ENCODE assay signal across 12 mouse cellular contexts in genomic region chr2:158222664-158223063, GRCm38 (mm10). TPM values are rescaled to one million over a fixed set of nuclear protein-coding genes. Genes with fewer than 3 reads are reported as not detected.
A peak's percentile ranks its signal among the peaks of the same experiment; 100 is the strongest.
DNase-seq lines count a peak whose midpoint lies in the region; ATAC-seq lines count a peak whose summit lies in the region.
"Had no signal": no experiment of that assay in that cellular context is flagged by ENCODE, and none has a peak within 500 bp of the region (broad histone marks: within the 10 kb centered on the region; RNA-seq: fewer than 3 reads in every experiment).

No protein-coding gene starts in this region.

- ATAC-seq in embryonic facial prominence, embryonic 13.5 days (ENCODE audit: insufficient number of reproducible peaks, insufficient read depth, low FRiP score, low TSS enrichment, low read depth), result peak; percentile 66; the same call in 1 of the 2 replicates
- ATAC-seq in heart, embryonic 13.5 days (ENCODE audit: extremely low read depth, insufficient number of reproducible peaks, low FRiP score, low TSS enrichment), result no peak
- ATAC-seq in activated CD4-positive, CD25-positive, alpha-beta regulatory T cell, adult 4 months, result no peak
- ATAC-seq in megakaryocyte, adult 5-6 weeks (ENCODE audit: poor library complexity, severe bottlenecking), result no peak

- DNase-seq in kidney, postnatal 10 days, result peak; percentile 67
- DNase-seq in kidney, adult 18-20 months, result no peak
- DNase-seq in MN1 (ENCODE audit: low spot score), result peak; percentile 26
- DNase-seq: adrenal gland, postnatal 10 days; cerebellum, adult 11 months; thymus, adult 18-20 months had no signal

- H3K4me2 ChIP-seq in embryonic facial prominence, embryonic 13.5 days, result no peak overlapping the region
- no peak overlapping the region for H3K4me2 ChIP-seq in heart, embryonic 13.5 days

- 42% methylated on average over 4 of the region's 4 CpGs for WGBS in embryonic facial prominence, embryonic 13.5 days
- 27% methylated on average over 4 of the region's 4 CpGs for WGBS in heart, embryonic 13.5 days

- peaks cover 32% of the 10 kb centered on the region for H3K4me1 ChIP-seq in embryonic facial prominence, embryonic 13.5 days
- H3K4me1 ChIP-seq in heart, embryonic 13.5 days, result peaks cover 12% of the 10 kb centered on the region

- peaks cover 26% of the 10 kb centered on the region for H3K36me3 ChIP-seq in embryonic facial prominence, embryonic 13.5 days
- no peaks in the 10 kb centered on the region for H3K36me3 ChIP-seq in heart, embryonic 13.5 days

- no peaks in the 10 kb centered on the region for H3K9me3 ChIP-seq in embryonic facial prominence, embryonic 13.5 days
- H3K9me3 ChIP-seq in heart, embryonic 13.5 days, result no peaks in the 10 kb centered on the region

- H3K9ac ChIP-seq in embryonic facial prominence, embryonic 13.5 days, result no peak overlapping the region
- H3K9ac ChIP-seq in heart, embryonic 13.5 days, result 0 out of 2 replicates have a peak overlapping the region, but pooled peaks have one; percentile 34

- H3K4me3 ChIP-seq in embryonic facial prominence, embryonic 13.5 days, result no peak overlapping the region
- no peak overlapping the region for H3K4me3 ChIP-seq in heart, embryonic 13.5 days

- H3K27me3 ChIP-seq in embryonic facial prominence, embryonic 13.5 days, result no peaks in the 10 kb centered on the region
- H3K27me3 ChIP-seq in heart, embryonic 13.5 days (replicated peaks), result peaks cover 26% of the 10 kb centered on the region

- H3K27ac ChIP-seq in embryonic facial prominence, embryonic 13.5 days, result peak overlapping the region; percentile 66
- peak overlapping the region; percentile 42; the same call in 1 of the 2 replicates for H3K27ac ChIP-seq in heart, embryonic 13.5 days (replicated peaks)

RNA-seq across cellular contexts. Expression of gene D630003M21Rik, which starts 6.4 kb away (rescaled TPM):
- polyA plus RNA-seq in embryonic facial prominence, embryonic 13.5 days (2015; fragmentation: Nextera tagmentation; extraction: Ambion mirVana), result 7.5 and 7.6 TPM in 2 replicates
- polyA plus RNA-seq in heart, embryonic 13.5 days (2015; fragmentation: Nextera tagmentation; extraction: Ambion mirVana), result 2.2 and 2.7 TPM in 2 replicates
- polyA plus RNA-seq in activated CD4-positive, CD25-positive, alpha-beta regulatory T cell, adult 4 months (2017; shearing (Covaris generic)), result not detected
- not detected in 2 replicates for total RNA-seq in megakaryocyte, adult 5-6 weeks (2015)
- not detected in 2 replicates for total RNA-seq in megakaryocyte, adult 5-6 weeks (2017)

RNA-seq across cellular contexts. Expression of gene Bpi, which starts 35.2 kb away (rescaled TPM):
- polyA plus RNA-seq in embryonic facial prominence, embryonic 13.5 days (2015; fragmentation: Nextera tagmentation; extraction: Ambion mirVana), result not detected in 2 replicates
- polyA plus RNA-seq in heart, embryonic 13.5 days (2015; fragmentation: Nextera tagmentation; extraction: Ambion mirVana), result not detected in 2 replicates
- polyA plus RNA-seq in activated CD4-positive, CD25-positive, alpha-beta regulatory T cell, adult 4 months (2017; shearing (Covaris generic)), result not detected
- total RNA-seq in megakaryocyte, adult 5-6 weeks (2015), result not detected in 2 replicates
- total RNA-seq in megakaryocyte, adult 5-6 weeks (2017), result 0.08 TPM in 1 of 2 replicates, not detected in the other
- total RNA-seq: adrenal gland, postnatal 10 days; left cerebral cortex, adult 8-10 months had no signal
- polyA plus RNA-seq: intestine, embryonic 14.5 days had no signal
